Mouse (Mus musculus): ENCODE results near the gene Arhgap29. TPM values are rescaled to one million over a fixed set of nuclear protein-coding genes. Genes with fewer than 3 reads are reported as not detected.
A peak's percentile ranks its signal among the peaks of the same experiment; 100 is the strongest.

Arhgap29 gene
- polyA plus RNA-seq, 1 experiment from 2014 or later, result 20.2 TPM

DNA sequence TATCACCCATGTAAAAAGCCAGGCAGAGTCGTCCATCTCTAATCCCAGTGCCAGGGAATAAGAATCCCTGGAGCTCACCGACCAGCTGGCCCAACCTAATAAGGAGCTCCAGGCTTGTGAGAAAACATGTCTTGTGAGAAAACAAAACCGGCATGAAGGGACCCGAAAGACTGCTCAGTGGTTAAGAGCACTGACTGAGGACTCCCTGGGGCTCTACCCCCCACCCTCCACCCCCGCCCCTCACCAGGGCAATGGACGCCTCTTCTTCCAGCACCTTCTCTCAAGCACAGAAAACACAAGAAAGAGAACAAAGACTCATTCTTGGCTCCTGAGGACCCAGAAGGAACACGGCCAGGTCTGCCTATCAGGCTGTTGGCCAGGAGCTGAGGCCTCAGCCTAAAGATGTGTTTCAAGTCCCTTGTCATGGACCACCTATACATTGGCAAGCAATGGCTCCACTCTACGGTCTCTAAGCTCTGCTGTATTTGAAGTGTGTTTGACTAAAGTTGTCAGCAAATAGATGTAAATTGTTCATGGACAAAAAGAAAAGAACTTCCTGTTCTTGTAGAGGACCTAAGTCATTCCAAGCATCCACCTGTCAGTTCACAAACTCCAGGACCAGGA is 68.8 kb downstream of the Arhgap29 start:
- H3K4me3 ChIP-seq, result no peak overlapping the region
- H3K27me3 ChIP-seq, result no peaks in the 10 kb centered on the region
- no peak overlapping the region for H3K27ac ChIP-seq (replicated peaks)
- 89% methylated on average over 8 of the region's 8 CpGs for WGBS
- no peaks in the 10 kb centered on the region for H3K36me3 ChIP-seq
- no peak for ATAC-seq (ENCODE audit: low FRiP score, low read depth)
- H3K9me3 ChIP-seq, result no peaks in the 10 kb centered on the region
- no peak overlapping the region for H3K9ac ChIP-seq
- no peak overlapping the region for H3K4me2 ChIP-seq
- no peaks in the 10 kb centered on the region for H3K4me1 ChIP-seq (replicated peaks)

DNA sequence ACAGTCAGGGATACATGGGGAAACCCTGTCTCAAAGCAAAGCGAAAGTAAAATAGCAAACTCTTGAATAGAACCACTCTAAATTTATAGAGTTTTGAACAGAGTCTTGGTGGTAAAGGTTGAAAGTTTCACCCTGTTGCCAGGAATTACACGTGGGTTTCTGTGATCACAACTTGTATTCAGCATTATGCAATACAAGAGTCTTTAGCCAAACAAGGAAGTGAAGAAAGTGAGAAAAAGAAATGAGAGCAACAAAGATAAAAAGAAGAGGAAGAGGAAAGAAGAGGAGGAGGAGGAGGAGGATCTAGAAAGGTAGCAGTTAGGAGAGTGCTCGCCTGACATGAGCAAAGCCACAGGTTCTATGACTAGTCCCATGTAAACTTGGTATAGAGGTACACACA is 70.0 kb downstream of the Arhgap29 start:
- Histone ChIP-seq H3K4me1 (replicated peaks) (no peaks in the 10 kb centered on the region), H3K4me2 (no peak overlapping the region), H3K9me3 (no peaks in the 10 kb centered on the region), H3K4me3 (no peak overlapping the region), H3K27ac (replicated peaks) (no peak overlapping the region), H3K27me3 (no peaks in the 10 kb centered on the region), H3K36me3 (no peaks in the 10 kb centered on the region), H3K9ac (no peak overlapping the region)
- 94% methylated on average over 3 of the region's 3 CpGs for WGBS
- no peak for ATAC-seq (ENCODE audit: low FRiP score, low read depth)

DNA sequence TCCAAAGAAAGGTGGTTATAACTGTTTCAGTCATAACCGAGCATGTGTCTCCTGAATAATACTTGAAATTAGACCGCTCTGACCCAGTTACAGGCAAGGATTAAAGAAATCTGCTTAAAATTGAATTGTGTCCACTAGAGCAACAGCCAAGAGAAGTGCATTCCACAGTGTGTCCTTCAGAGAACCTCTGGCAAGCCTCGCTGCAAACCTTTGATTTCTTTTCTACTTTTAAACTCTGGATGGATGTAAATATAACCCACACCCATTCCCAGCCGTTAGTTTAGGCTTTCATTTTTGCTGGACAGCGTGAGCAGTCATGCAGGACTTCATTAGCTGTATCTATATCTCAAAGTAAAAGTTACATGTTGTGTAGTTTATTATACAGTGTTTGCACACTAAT is 74.3 kb downstream of the Arhgap29 start:
- Histone ChIP-seq H3K4me2 (no peak overlapping the region), H3K27ac (replicated peaks) (no peak overlapping the region), H3K4me3 (no peak overlapping the region), H3K9ac (no peak overlapping the region), H3K9me3 (no peaks in the 10 kb centered on the region), H3K4me1 (replicated peaks) (no peaks in the 10 kb centered on the region), H3K36me3 (no peaks in the 10 kb centered on the region), H3K27me3 (no peaks in the 10 kb centered on the region)
- WGBS, result 75% methylated on average over 5 of the region's 5 CpGs
- ATAC-seq (ENCODE audit: low FRiP score, low read depth), result no peak

DNA sequence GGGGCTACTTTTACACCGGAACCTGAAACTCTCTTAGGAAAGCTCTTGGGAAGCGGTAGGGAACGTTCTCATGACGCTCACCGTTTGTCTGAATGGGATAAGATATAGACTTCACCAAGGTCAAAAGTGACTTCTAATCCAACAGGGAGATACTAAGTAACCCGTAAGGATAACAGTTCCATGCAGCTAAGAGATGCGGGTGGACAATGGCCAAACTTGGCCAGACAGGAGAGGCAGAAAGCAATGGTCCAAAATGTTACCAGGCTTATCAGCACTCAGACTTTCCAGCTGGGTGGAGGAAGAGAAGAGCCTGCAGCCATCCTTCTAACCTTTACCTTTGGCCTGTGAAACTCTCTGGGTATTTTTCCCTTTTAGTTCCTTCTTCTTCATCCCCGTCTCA is 75.4 kb downstream of the Arhgap29 start:
- WGBS, result 98% methylated on average over 8 of the region's 8 CpGs
- Histone ChIP-seq H3K27me3 (no peaks in the 10 kb centered on the region), H3K4me3 (no peak overlapping the region), H3K9me3 (no peaks in the 10 kb centered on the region), H3K4me1 (replicated peaks) (no peaks in the 10 kb centered on the region), H3K4me2 (no peak overlapping the region), H3K36me3 (no peaks in the 10 kb centered on the region), H3K9ac (no peak overlapping the region), H3K27ac (replicated peaks) (no peak overlapping the region)
- ATAC-seq (ENCODE audit: low FRiP score, low read depth), result no peak

DNA sequence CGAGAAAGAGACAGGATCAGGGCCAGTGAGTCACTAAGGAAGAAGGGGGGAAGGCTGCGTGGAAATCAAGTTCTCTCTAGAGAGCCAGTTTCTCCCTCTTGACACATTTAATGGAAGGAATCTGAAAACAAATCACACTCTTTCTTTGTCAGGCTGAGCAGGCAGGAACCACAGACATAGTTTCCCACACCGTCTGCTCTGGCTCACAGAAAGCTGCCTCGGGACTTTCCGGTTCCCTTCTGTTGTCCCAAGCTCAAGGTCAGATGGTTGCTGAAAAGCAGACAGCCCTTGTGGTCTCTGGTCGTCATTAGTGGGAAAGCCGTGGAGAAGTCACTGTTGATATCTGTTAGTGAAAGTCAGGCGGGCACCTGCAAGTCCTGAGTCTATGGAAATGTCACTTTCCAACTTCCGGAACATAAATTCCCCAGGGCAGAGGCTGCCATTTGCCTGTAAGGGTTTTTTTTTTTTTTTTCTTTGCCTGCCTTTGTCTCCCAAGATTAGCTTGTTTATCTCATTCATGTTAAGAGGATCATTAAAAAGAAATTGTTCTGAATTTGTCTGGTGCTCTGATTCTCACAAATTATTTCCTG is 81.0 kb downstream of the Arhgap29 start:
- H3K36me3 ChIP-seq, result no peaks in the 10 kb centered on the region
- H3K4me3 ChIP-seq, result no peak overlapping the region
- 43% methylated on average over 9 of the region's 9 CpGs for WGBS
- 0 out of 2 replicates have a peak, but pooled peaks cover 5% of the 10 kb centered on the region for H3K4me1 ChIP-seq (replicated peaks)
- ATAC-seq (ENCODE audit: low FRiP score, low read depth), result no peak
- no peak overlapping the region for H3K27ac ChIP-seq (replicated peaks)
- H3K9me3 ChIP-seq, result no peaks in the 10 kb centered on the region
- H3K4me2 ChIP-seq, result no peak overlapping the region
- no peak overlapping the region for H3K9ac ChIP-seq
- H3K27me3 ChIP-seq, result 0 out of 2 replicates have a peak, but pooled peaks cover 3% of the 10 kb centered on the region

DNA sequence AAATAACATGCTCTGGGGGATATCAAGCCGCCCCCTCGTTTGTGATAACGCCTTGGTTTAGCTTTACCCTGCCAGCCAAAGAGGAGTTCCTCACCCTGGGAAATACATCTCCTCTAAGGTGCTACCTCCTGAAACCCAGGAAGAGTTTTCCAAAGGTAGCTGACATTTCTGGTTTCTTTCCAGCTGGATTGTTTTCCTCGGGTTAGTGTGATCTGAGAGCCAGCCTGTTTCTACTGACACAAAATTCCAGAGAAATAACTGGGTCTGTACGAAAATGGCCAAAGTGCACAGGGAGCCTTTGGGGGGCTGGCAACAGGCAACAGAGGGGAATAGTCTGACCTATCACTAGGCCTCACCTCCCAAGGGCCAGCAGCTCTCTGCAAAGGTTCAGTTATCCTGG is 81.9 kb downstream of the Arhgap29 start:
- no peak overlapping the region for H3K4me2 ChIP-seq
- no peak overlapping the region for H3K27ac ChIP-seq (replicated peaks)
- H3K27me3 ChIP-seq, result 0 out of 2 replicates have a peak, but pooled peaks cover 3% of the 10 kb centered on the region
- 0 out of 2 replicates have a peak, but pooled peaks cover 5% of the 10 kb centered on the region for H3K4me1 ChIP-seq (replicated peaks)
- no peaks in the 10 kb centered on the region for H3K36me3 ChIP-seq
- H3K9ac ChIP-seq, result no peak overlapping the region
- no peak overlapping the region for H3K4me3 ChIP-seq
- no peak for ATAC-seq (ENCODE audit: low FRiP score, low read depth)
- H3K9me3 ChIP-seq, result no peaks in the 10 kb centered on the region
- WGBS, result 87% methylated on average over 5 of the region's 5 CpGs

DNA sequence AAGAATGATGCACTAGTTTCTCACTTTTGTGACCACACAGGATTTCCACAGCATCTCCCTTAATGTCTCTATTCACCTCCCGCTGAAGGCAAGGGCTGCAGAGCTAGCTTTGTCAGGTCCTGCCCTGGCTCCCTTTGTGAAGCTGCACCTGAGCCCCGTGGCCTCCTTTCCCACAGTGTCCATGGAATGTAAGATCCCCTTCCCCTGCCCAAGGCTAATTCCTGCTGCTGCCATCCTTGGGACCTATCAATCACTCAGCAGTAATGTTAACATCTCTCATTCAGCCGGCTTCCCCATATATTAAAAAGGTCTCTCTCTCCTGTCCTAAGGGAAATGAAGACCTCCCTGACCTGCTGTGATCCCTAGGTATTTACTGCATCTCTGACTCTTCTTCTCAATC is 82.8 kb downstream of the Arhgap29 start:
- no peaks in the 10 kb centered on the region for H3K36me3 ChIP-seq
- H3K9me3 ChIP-seq, result no peaks in the 10 kb centered on the region
- 0 out of 2 replicates have a peak, but pooled peaks cover 5% of the 10 kb centered on the region for H3K4me1 ChIP-seq (replicated peaks)
- H3K27ac ChIP-seq (replicated peaks), result no peak overlapping the region
- no peak overlapping the region for H3K4me3 ChIP-seq
- H3K9ac ChIP-seq, result no peak overlapping the region
- H3K4me2 ChIP-seq, result no peak overlapping the region
- WGBS, result 24% methylated on average over 3 of the region's 3 CpGs
- H3K27me3 ChIP-seq, result 0 out of 2 replicates have a peak, but pooled peaks cover 3% of the 10 kb centered on the region
- no peak for ATAC-seq (ENCODE audit: low FRiP score, low read depth)

DNA sequence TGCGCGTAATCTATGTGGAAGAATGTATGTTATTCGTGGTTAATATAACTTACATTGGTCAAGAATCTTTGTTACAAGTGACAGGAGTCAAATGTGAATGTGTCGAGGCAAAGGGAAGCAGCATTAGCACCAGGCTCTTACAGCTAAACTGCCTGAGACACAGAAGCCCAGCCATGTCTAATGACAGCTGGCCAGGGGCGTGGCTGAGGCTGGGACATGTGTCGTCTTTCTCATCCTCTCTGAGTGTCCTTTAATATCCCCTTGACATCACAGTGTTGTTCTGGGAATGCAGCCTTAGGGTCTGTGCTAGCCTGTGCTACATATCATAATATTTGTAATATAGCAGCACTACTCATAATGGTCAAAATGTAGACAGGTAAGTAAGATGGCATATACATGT is 88.2 kb downstream of the Arhgap29 start:
- Histone ChIP-seq H3K27ac (replicated peaks) (no peak overlapping the region), H3K4me2 (no peak overlapping the region), H3K4me3 (no peak overlapping the region), H3K27me3 (peaks cover 21% of the 10 kb centered on the region), H3K9me3 (no peaks in the 10 kb centered on the region), H3K36me3 (no peaks in the 10 kb centered on the region), H3K4me1 (replicated peaks) (peaks cover 23% of the 10 kb centered on the region), H3K9ac (no peak overlapping the region)
- 74% methylated on average over 6 of the region's 6 CpGs for WGBS
- ATAC-seq (ENCODE audit: low FRiP score, low read depth), result no peak

DNA sequence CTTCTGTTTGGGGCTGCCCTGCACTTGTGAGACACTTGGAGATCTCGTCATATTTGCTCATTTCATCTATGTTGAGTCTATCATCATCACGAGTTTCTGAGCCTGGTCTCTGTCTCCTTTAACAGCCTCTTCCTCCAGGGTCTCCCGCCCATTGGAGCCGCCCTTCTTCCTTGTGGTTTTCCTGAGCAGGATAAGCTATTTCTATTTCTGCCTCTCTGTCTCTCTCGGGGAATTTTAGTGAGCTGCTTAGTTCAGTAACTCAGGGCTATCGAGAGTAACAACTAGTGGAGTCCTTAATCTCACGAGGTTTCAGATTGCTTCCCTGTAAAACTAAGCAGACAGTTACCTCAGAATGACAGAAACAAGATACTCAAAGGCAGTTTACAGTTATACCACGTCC is 90.8 kb downstream of the Arhgap29 start:
- no peak overlapping the region for H3K4me3 ChIP-seq
- no peak overlapping the region for H3K9ac ChIP-seq
- peak overlapping the region; percentile 42; the same call in 1 of the 2 replicates for H3K4me2 ChIP-seq
- H3K4me1 ChIP-seq (replicated peaks), result peaks cover 49% of the 10 kb centered on the region
- H3K36me3 ChIP-seq, result no peaks in the 10 kb centered on the region
- H3K27me3 ChIP-seq, result peaks cover 17% of the 10 kb centered on the region
- no peak for ATAC-seq (ENCODE audit: low FRiP score, low read depth)
- H3K9me3 ChIP-seq, result no peaks in the 10 kb centered on the region
- 29% methylated on average over 8 of the region's 8 CpGs for WGBS
- no peak overlapping the region for H3K27ac ChIP-seq (replicated peaks)

DNA sequence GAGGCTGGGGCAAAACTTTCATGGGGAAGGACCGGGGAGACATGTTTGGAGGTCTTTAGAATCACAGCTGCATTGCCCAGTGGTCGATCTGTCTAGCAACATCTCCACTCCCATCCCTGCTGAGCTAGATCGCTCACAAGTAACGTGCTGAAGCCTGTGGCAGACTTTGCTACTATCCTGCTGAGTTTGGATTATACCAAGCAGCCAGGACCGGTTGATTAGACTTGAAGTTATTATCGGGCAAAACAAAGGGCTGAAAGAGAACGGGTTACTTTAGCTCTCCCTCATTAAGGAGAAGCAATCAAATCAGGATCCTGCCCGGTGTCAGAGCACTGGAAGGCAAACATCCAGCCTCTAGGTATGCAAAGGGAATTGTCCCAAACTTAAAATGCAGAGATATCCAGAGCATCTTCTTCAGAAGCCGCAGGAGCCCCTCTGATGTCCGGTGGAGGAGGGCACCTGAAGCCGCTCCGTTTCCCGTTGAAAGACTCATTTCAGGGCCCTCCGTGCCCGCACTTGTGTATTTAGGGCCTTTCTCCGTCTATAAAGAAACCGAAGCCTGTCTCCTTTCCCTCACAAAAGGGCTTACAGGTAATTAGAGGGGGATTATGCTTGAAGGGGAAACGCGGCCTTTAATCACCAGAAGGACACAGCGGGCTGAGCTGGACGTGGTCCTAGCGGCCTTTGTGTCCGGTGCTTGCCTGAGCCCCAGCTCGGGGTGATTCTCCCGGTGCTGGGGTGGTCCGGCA is 91.6 kb downstream of the Arhgap29 start, which contains the start of gene Abca4:
Gene Abca4, plus strand, starts transcription at position 645 of the 749 bp plus-strand sequence.
- WGBS, result 5% methylated on average over 26 of the region's 26 CpGs
- H3K9me3 ChIP-seq, result no peaks in the 10 kb centered on the region
- H3K4me1 ChIP-seq (replicated peaks), result peaks cover 57% of the 10 kb centered on the region
- H3K27me3 ChIP-seq, result peaks cover 17% of the 10 kb centered on the region
- peak within 1 kb of the TSS; percentile 19 for H3K4me3 ChIP-seq
- peak within 1 kb of the TSS; percentile 30 for H3K9ac ChIP-seq
- ATAC-seq (ENCODE audit: low FRiP score, low read depth), result no peak
- H3K36me3 ChIP-seq, result no peaks in the 10 kb centered on the region
- peak within 1 kb of the TSS; percentile 50; the same call in 1 of the 2 replicates for H3K27ac ChIP-seq (replicated peaks)
- peak within 1 kb of the TSS; percentile 42 for H3K4me2 ChIP-seq

DNA sequence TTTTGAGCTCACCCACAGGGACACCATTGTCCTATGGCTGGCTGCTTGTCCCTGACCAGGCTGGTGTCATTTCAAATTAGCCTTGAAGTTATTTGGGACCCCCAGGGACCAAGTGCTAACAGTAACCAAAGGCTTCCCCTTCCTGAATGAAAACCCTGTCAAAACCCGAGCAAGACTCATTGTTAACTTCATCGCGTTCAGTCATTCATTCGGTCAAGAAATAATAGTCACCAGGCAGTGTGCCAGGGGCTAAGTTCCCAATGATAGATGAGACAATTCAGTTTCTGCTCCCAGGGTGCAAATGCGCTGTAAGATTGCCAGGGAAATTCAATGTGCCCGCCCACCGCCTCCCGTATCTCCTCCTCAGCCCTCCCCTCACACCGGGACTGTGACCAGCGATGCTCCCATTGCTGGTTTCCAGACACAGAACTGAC is 93.9 kb downstream of the Arhgap29 start:
- H3K9ac ChIP-seq, result no peak overlapping the region
- peak overlapping the region; percentile 40 for H3K4me2 ChIP-seq
- no peak overlapping the region for H3K27ac ChIP-seq (replicated peaks)
- peaks cover 57% of the 10 kb centered on the region for H3K4me1 ChIP-seq (replicated peaks)
- peaks cover 17% of the 10 kb centered on the region for H3K27me3 ChIP-seq
- H3K36me3 ChIP-seq, result no peaks in the 10 kb centered on the region
- WGBS, result 3% methylated on average over 10 of the region's 10 CpGs
- no peaks in the 10 kb centered on the region for H3K9me3 ChIP-seq
- H3K4me3 ChIP-seq, result no peak overlapping the region
- peak; percentile 55 for ATAC-seq (ENCODE audit: low FRiP score, low read depth)

DNA sequence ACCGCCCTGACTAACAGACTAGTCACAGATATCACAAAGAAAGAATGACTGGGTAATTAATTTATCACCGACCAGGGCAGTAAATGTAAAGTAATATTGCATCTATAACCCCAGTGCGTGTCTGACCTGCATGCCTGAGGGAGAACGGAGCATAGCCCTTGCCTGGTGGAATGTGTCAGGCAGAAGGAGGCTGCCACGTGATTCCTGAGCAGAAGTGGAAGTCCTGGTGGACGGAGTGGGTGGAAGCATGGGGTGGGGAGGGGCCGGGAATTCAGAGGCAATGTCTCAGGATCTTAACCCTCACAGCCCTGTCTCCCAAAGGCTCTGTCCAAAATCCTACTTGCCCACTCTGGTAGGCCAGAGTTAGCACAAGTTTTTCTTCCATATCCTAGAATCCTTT is 95.1 kb downstream of the Arhgap29 start:
- Histone ChIP-seq H3K9me3 (no peaks in the 10 kb centered on the region), H3K4me1 (replicated peaks) (peaks cover 57% of the 10 kb centered on the region), H3K36me3 (no peaks in the 10 kb centered on the region), H3K4me3 (no peak overlapping the region), H3K9ac (no peak overlapping the region), H3K27ac (replicated peaks) (no peak overlapping the region), H3K4me2 (no peak overlapping the region), H3K27me3 (peaks cover 11% of the 10 kb centered on the region)
- 39% methylated on average over 7 of the region's 7 CpGs for WGBS
- ATAC-seq (ENCODE audit: low FRiP score, low read depth), result 0 out of 2 replicates have a peak, but pooled peaks have one; percentile 17
